Mouse (Mus musculus) gastrocnemius, postnatal 10 days (tissue): ENCODE results near the gene Kcnc4. TPM values are rescaled to one million over a fixed set of nuclear protein-coding genes. Genes with fewer than 3 reads are reported as not detected.

ENCODE experiments used
- total RNA-seq, 2 experiments: library from RNA; stranded (reverse); gene quantifications; 2 replicates each; pipeline ENCODE4 v1.2.3; 2021

The Kcnc4 gene
- total RNA-seq, 2 experiments from 2014 or later, result 53.2 to 59.6 TPM

Other genes starting within 250 kb of the Kcnc4 start
- under 1 TPM in 1 of 2 experiments, not detected in 1; 0.20 TPM for gene Cym, start 237.8 kb downstream of the Kcnc4 start, total RNA-seq
- gene A630076J17Rik, start 228.9 kb downstream of the Kcnc4 start, total RNA-seq, result not detected
- gene Prok1, start 219.8 kb downstream of the Kcnc4 start, total RNA-seq, result under 1 TPM; 0.07 to 0.14 TPM
- 10 to 100 TPM; 50.5 to 53.2 TPM for gene Lamtor5, start 180.7 kb downstream of the Kcnc4 start, total RNA-seq
- under 1 TPM; 0.16 to 0.18 TPM for gene Slc16a4, start 168.3 kb downstream of the Kcnc4 start, total RNA-seq
- gene Rbm15, start 125.9 kb downstream of the Kcnc4 start, total RNA-seq, result 10 to 100 TPM; 19.2 to 24.1 TPM
- gene Slc6a17, start 58.5 kb upstream of the Kcnc4 start, total RNA-seq, result under 1 TPM; 0.94 to 0.95 TPM
- not detected for gene Ubl4b, start 95.5 kb upstream of the Kcnc4 start, total RNA-seq
- gene Alx3, start 135.5 kb upstream of the Kcnc4 start, total RNA-seq, result not detected
- gene Gm10961, start 171.8 kb upstream of the Kcnc4 start, total RNA-seq, result not detected
- gene Strip1, start 172.1 kb upstream of the Kcnc4 start, total RNA-seq, result 10 to 100 TPM; 21.4 to 24.1 TPM
- gene Ahcyl1, start 237.0 kb upstream of the Kcnc4 start, total RNA-seq, result 10 to 100 TPM; 47.4 to 53.9 TPM